Mouse (Mus musculus) hematopoietic stem cell, adult 5-6 weeks (primary cell): ENCODE data around the gene Ftsj3. TPM values are rescaled to one million over a fixed set of nuclear protein-coding genes. Genes with fewer than 3 reads are reported as not detected.

Source experiments
- ATAC-seq, 2 experiments: fragments of 125-278 bp in 1 of 2; replicated peaks in 1 of 2; 2 replicates each; pipeline ENCODE4 v1.8.0; 2016 to 2017; ENCODE audit warnings: inconsistent platforms in 2 of 2, mild to moderate bottlenecking in 2 of 2, moderate number of reproducible peaks in 2 of 2, low read depth in 1 of 2, moderate TSS enrichment in 1 of 2; ENCODE audit not compliant: low FRiP score in 2 of 2, poor library complexity in 2 of 2, severe bottlenecking in 2 of 2, insufficient read depth in 1 of 2, low TSS enrichment in 1 of 2
- total RNA-seq: library from RNA; stranded (forward); fragments of 172-1452, 232-1000 nt; gene quantifications from 2 replicates; pipeline ENCODE4 v1.2.3, GENCODE M21; 2017

The Ftsj3 gene
- total RNA-seq, result 124 and 147 TPM in 2 replicates

- peak; percentile 96 to 97 for ATAC-seq
Observed at GRCm38 (mm10) chr11:106255685-106256451, at the start of gene Ftsj3, which contains the start of gene Psmc5. Gene Ftsj3, minus strand, starts transcription at chr11:106256079. Gene Psmc5, plus strand, starts transcription at chr11:106256154.

GRCm38 (mm10) chr11:106305348-106306064 lies 49.6 kb upstream of the Ftsj3 start:
- no peak for ATAC-seq

DNA sequence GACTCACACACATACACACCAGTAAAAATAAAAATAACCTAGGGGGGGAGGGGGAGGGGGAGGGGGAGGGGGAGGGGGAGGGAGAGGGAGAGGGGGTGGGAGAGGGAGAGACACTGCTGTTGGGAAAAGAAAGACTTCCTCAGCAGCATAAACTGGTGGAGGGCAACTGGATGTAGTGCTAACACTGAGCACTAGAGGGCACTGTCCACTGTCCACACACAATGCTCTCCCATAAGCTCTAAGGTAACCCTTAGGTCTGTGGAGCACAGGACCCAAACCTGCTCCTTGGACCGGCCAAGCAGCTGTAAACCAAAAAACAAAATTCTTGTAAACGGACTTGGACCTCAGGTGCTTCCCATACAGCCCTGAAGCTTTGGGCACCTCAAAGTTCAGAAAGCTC lies 46.8 kb upstream of the Ftsj3 start:
- peak; percentile 84 to 85 for ATAC-seq

DNA sequence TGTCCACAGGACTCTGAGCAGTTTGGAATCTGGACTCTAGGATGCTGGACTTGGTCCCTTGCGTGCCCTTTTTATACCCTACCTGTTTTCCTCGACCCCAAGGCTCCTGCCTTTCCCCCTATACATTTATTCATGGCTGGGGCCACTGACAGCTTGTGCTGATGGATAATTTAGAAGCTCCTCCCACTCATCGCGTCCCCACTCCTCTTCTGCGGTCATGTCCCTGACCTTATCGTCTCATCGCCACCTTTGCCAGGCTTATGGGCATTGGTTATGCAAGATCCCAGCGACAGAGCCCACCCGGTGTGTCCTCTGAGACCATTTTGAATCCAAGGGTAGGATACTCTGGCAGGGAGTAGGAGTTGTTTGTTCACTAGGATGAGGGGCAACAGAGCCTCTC lies 45.9 kb upstream of the Ftsj3 start, which contains the start of gene Gh:
Gh (minus strand) TSS at position 101 of the 400 bp plus-strand sequence.
- ATAC-seq, result no peak

- ATAC-seq, result no peak
Observed at GRCm38 (mm10) chr11:106291861-106292260, 36.0 kb upstream of the Ftsj3 start.

GRCm38 (mm10) chr11:106290376-106290775 lies 34.5 kb upstream of the Ftsj3 start:
- no peak for ATAC-seq

DNA sequence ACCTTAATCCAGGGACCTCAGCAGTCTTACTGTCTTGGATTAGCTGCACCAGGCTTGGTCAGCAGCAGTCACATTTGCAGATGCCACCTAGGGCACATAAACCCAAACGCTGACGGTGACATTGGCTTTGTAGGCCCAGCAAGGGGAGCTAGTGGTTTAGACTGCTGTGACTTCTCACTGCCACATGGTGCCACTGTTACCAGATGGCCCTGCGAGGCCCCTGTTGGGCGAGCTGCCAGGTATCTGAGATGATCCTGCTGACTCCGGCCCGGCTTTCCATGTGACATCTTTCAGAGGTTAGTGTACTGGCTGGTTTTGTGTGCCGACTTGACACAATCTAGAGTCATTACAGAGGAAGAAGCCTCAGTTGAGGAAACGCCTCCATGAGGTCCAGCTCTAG lies 33.5 kb upstream of the Ftsj3 start:
- no peak for ATAC-seq

- ATAC-seq, result no peak
Observed at GRCm38 (mm10) chr11:106286987-106287386, 31.1 kb upstream of the Ftsj3 start.

DNA sequence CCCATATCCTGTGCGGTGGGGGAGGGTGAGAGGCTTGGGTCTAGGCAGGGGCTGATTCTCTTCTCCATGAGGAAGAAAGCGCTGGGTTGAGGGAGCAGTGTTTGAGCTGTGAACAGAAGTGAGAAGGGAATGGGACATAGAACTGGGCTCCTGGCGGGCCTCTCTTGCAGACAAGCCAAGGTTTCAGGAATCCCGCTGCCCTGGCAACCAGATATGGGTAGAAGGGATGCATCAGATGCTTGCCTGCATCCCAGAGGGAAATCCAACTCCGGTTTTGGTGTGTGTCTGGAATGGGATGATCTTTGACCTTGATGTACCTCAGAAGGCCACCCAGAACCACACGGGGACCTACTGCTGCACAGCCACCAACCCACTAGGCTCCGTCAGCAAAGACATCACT lies 30.3 kb upstream of the Ftsj3 start:
- ATAC-seq, result 0 out of 4 replicates have a peak, but pooled peaks of 1 of the 2 experiments have one; percentile 12

- ATAC-seq, result no peak
Observed at GRCm38 (mm10) chr11:106284126-106284525, 28.2 kb upstream of the Ftsj3 start.

DNA sequence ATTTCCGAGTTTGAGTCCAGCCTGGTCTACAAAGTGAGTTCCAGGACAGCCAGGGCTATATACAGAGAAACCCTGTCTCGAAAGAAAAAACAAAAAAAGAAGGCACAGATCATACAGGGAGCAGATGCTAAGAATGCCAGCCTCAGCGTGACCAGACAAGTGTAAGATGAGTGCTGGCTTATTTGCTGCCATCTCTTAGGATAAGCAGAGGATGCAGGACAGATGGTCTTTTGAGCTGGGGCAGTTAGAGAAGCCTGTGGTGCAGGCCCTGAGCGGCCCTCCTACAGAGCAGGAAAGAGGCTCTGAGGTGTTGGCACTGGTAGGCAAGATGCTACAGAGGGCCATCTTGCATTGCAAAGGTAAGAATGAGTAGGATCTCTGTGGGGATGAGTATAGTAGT lies 27.5 kb upstream of the Ftsj3 start:
- no peak for ATAC-seq

- no peak for ATAC-seq
Observed at GRCm38 (mm10) chr11:106282452-106282851, 26.6 kb upstream of the Ftsj3 start.

DNA sequence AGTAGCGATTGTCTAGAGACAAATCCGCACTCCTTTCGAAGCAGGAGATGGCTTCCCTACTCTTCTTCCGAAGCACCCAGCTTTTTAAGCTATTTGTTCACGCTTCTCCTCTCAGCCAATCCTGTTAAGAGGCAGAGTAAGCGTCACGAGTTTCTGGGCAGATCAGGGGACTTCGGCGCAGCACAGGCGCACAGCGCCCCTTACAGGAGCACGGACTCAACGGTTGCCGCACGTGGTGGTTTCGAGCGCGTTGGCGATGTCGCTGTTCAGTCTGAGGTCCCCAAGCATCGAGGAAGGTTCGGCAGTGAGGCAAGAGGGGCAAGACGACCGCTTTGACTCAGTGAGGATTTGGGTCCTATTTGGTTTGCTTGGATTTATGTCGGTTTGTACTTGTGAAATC lies 20.6 kb upstream of the Ftsj3 start, which contains the start of gene Tcam1:
Tcam1 (plus strand) TSS at position 219 of the 400 bp plus-strand sequence.
- ATAC-seq, result peak; percentile 80 to 82

DNA sequence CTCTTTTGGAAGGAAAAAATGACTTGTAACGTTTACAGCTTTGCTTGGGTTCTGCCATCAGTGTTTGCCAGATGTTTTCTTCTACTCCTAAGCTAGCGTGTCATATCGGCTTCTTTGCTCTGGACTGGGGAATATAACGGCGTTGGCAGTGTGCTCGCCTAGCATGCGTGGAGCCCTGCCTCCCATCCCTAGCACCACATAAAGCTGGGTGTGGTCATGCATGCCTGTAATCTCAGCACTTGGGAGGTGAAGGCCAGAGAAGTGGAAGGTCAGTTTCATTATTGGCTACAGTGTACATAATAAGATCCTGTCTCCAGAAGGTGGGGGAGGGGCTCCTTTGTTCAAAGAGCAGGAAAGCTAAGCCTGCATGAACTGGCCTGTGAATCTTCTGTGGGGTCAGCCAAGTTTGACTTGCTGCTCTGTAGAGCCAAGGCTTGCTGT lies 19.1 kb upstream of the Ftsj3 start:
- no peak for ATAC-seq

- ATAC-seq, result no peak
Observed at GRCm38 (mm10) chr11:106274374-106274773, 18.5 kb upstream of the Ftsj3 start.

GRCm38 (mm10) chr11:106273811-106274210 lies 17.9 kb upstream of the Ftsj3 start:
- ATAC-seq, result no peak

DNA sequence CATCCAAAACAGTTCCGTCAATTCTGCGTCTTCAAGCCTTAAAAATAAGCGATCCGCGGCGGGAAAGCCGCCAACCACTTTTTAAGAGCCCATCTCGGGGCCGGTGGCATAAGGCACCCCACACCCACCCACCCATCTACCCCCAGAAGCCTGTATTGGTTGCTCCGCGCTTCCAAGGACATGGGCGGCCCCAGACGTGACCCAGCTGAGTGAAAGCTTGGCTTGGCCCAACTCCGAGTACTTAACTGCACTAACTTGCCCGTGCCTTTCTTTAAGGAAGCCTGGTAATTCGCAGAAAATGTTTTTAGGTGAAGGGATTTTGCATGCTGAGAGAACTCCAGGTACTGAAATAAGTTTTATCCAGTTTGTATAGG lies 17.4 kb upstream of the Ftsj3 start:
- no peak for ATAC-seq

GRCm38 (mm10) chr11:106272644-106273310 lies 16.9 kb upstream of the Ftsj3 start, which contains the start of gene Smarcd2:
Gene Smarcd2, minus strand, starts transcription at chr11:106272972.
- ATAC-seq, result peak; percentile 82 to 84
